Mouse (Mus musculus): Measurements from ENCODE around the gene Adgrf1. TPM values are rescaled to one million over a fixed set of nuclear protein-coding genes. Genes with fewer than 3 reads are reported as not detected.

Adgrf1 gene
- 0.05 and 0.17 TPM in 2 replicates for polyA plus RNA-seq (2012; rRNA removed)

DNA sequence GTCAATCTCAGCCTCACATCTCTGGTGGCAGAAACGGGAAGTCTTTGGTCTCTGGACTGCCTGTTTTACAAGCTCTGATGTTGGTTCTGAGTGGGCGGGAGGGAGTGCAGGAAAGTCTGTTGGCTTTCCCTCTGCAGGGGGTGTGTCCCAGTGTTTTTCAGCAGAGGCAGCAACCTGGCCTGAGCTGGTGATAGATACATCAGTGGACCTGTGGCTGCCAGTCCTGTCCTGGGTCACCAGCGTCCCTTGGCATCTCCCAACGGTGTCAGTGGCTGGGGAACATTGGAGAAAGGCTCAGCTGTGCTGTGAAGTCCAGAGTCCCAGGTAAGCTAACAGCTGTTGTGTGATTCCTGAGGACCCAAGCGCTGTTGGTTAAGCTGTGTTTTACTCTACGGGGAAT, at the start of gene Adgrf1:
Adgrf1 (plus strand) TSS at position 169 of the 400 bp plus-strand sequence.

DNA sequence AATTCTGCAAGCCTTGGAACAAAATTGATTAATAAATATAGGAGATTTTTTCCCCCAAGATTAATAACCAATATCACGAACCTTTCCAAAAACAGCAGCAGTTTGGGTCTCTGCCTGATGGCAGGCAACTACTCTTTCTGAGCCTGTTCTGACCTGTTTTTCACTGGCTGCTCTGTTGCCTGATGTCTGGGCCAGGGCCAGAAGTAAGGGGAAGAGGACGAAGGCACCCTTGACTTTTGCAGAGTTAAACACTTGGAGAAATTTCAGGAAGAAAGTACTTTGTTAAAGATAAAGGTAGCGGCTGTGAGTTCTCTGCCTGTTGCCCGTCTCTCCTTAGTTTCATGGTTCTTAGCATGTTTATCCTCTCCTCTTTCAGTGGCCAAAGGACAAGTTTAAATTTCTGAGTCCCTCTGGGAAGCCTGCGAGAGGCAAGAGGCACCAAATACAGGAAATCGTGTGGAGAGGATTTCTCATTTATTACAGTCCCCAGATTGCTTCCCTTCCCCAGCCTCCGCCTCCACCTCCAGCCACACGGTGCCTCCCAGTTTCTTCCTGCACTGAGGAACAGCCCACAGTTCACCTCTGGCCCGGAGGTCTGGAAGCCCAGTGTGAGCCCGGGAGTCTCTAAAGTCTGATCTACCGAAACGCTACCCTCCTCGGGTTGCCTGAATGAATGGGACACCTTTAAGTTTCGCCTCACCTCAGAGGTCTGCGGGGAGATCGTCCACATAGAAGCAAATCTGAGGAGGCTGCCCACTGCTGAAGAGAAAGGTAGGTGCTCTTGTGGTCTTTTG, 89.9 kb downstream of the Adgrf1 start, which contains the start of gene Adgrf5:
Adgrf5 (plus strand) TSS at position 626 of the 794 bp plus-strand sequence.

Other genes starting within 250 kb of the Adgrf1 start
- 18.1 and 23.2 TPM in 2 replicates for gene Adgrf5, start 90.1 kb downstream of the Adgrf1 start, polyA plus RNA-seq (2012; rRNA removed)
- 0.08 and 0.10 TPM in 2 replicates for gene Mep1a, start 232.5 kb downstream of the Adgrf1 start, polyA plus RNA-seq (2012; rRNA removed)

All from ovary, adult 2 months (tissue).